Mouse (Mus musculus): ENCODE results near the gene Mcm2.

The Mcm2 gene

GRCm38 (mm10) chr6:88893559-88893958 is 5.0 kb downstream of the Mcm2 start:
- in situ Hi-C loops (cut with MboI, MseI) = no loop called here

- in situ Hi-C loops (cut with MboI, MseI) = no loop called here
Observed at GRCm38 (mm10) chr6:88890832-88891231, 7.7 kb downstream of the Mcm2 start.

- in situ Hi-C loops (cut with MboI, MseI) = no loop called here
Observed at GRCm38 (mm10) chr6:88889410-88890042, 9.1 kb downstream of the Mcm2 start.

GRCm38 (mm10) chr6:88886417-88886967 is 12.1 kb downstream of the Mcm2 start:
- in situ Hi-C loops (cut with MboI, MseI) = no loop called here

GRCm38 (mm10) chr6:88885644-88886416 is 12.8 kb downstream of the Mcm2 start:
- in situ Hi-C loops (cut with MboI, MseI) = no loop called here

- in situ Hi-C loops (cut with MboI, MseI) = no loop called here
Observed at GRCm38 (mm10) chr6:88884690-88885089, 13.9 kb downstream of the Mcm2 start.

- in situ Hi-C loops (cut with MboI, MseI) = no loop called here
Observed at GRCm38 (mm10) chr6:88884195-88884594, 14.4 kb downstream of the Mcm2 start.

- in situ Hi-C loops (cut with MboI, MseI) = no loop called here
Observed at GRCm38 (mm10) chr6:88881334-88881733, 17.2 kb downstream of the Mcm2 start.

GRCm38 (mm10) chr6:88879471-88879870 is 19.1 kb downstream of the Mcm2 start:
- in situ Hi-C loops (cut with MboI, MseI) = no loop called here

GRCm38 (mm10) chr6:88874868-88875508 is 23.6 kb downstream of the Mcm2 start, which contains the start of gene Podxl2:
Podxl2 (minus strand) TSS chr6:88875044.
- in situ Hi-C loops (cut with MboI, MseI) = no loop called here

- in situ Hi-C loops (cut with MboI, MseI) = no loop called here
Observed at GRCm38 (mm10) chr6:88873965-88874867, 24.4 kb downstream of the Mcm2 start.

GRCm38 (mm10) chr6:88872811-88873210 is 25.8 kb downstream of the Mcm2 start:
- in situ Hi-C loops (cut with MboI, MseI) = no loop called here

- in situ Hi-C loops (cut with MboI, MseI) = no loop called here
Observed at GRCm38 (mm10) chr6:88871546-88871945, 27.0 kb downstream of the Mcm2 start.

GRCm38 (mm10) chr6:88870594-88870993 is 28.0 kb downstream of the Mcm2 start:
- in situ Hi-C loops (cut with MboI, MseI) = no loop called here

- in situ Hi-C loops (cut with MboI, MseI) = no loop called here
Observed at GRCm38 (mm10) chr6:88869459-88869858, 29.1 kb downstream of the Mcm2 start.

GRCm38 (mm10) chr6:88865704-88866103 is 32.9 kb downstream of the Mcm2 start:
- in situ Hi-C loops (cut with MboI, MseI) = no loop called here

- in situ Hi-C loops (cut with MboI, MseI) = no loop called here
Observed at GRCm38 (mm10) chr6:88860914-88861313, 37.7 kb downstream of the Mcm2 start.

- in situ Hi-C loops (cut with MboI, MseI) = no loop called here
Observed at GRCm38 (mm10) chr6:88858341-88858740, 40.2 kb downstream of the Mcm2 start.

- in situ Hi-C loops (cut with MboI, MseI) = no loop called here
Observed at GRCm38 (mm10) chr6:88857830-88858229, 40.8 kb downstream of the Mcm2 start.

GRCm38 (mm10) chr6:88857249-88857648 is 41.3 kb downstream of the Mcm2 start:
- in situ Hi-C loops (cut with MboI, MseI) = no loop called here

- in situ Hi-C loops (cut with MboI, MseI) = no loop called here
Observed at GRCm38 (mm10) chr6:88855636-88856035, 42.9 kb downstream of the Mcm2 start.

All from T-helper 1 cell (primary cell).